Mouse (Mus musculus): ENCODE measurements around the gene Srrd. TPM values are rescaled to one million over a fixed set of nuclear protein-coding genes. Genes with fewer than 3 reads are reported as not detected.
"Not testable (repeated sequence)": the region's sequence is repeated elsewhere in the genome, so short reads cannot be mapped to it uniquely, and the experiment has no call there.

The Srrd gene
- polyA plus RNA-seq, 1 experiment = 14.1 TPM

DNA sequence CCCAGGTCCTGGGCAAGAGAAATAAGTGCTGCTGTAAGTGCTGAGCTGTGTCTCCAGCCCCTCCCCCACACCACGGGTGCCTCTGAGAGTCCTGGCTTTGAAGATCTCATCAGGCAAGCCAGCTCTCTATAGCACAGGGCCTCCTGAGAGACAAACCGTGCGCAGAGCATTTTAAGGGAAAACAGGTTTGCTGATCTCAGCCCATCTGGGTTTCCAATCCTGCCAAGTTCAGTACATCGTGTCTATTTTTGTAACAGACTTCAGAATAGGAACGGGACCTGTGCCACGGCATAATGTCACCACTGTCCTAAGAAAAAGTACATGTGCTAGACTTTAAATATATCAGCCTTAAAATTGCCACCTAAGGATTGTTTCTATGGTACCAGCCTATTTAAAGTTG, 21.9 kb downstream of the Srrd start:
- TF ChIP-seq POLR2A (IDR thresholded peaks at IDR 0.05; ENCODE audit: borderline replicate concordance, control insufficient read depth, low read depth, low read length) = no peak
- no peak for TF ChIP-seq CTCF (IDR thresholded peaks at IDR 0.05; ENCODE audit: control insufficient read depth, insufficient read depth, low read length)
- no peak overlapping the region for H3K27ac ChIP-seq (ENCODE audit: control insufficient read depth, insufficient read depth, low read depth, low read length, poor library complexity)
- H3K4me3 ChIP-seq (replicated peaks; ENCODE audit: control insufficient read depth, low read depth, low read length) = no peak overlapping the region
- WGBS = 77% methylated on average over 6 of the region's 6 CpGs
- H3K4me1 ChIP-seq (ENCODE audit: control insufficient read depth, insufficient read depth, low read length) = peaks cover 1% of the 10 kb centered on the region; the same call in 1 of the 2 replicates

DNA sequence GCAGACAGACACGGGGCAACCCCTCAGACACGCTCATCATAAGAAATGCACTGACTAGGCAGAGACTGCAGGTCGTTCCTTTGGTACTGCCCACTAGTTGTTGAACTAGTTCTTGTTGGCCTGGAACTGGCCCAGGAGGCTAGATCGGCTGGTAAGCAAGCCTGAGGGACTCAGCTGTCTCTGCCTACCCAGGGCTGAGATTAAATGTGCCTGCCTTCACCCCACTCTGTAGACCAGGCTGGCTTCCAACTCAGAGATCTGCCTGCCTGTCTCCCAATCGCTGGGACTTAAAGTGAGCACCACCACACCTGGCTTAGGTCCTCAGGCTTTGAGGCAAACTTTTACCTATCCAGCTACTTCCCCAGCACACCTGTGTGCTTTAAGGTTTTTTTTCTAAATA, 22.5 kb downstream of the Srrd start:
- H3K4me1 ChIP-seq (ENCODE audit: control insufficient read depth, insufficient read depth, low read length) = no peaks in the 10 kb centered on the region; the same call in 1 of the 2 replicates
- H3K4me3 ChIP-seq (replicated peaks; ENCODE audit: control insufficient read depth, low read depth, low read length) = no peak overlapping the region
- TF ChIP-seq CTCF (IDR thresholded peaks at IDR 0.05; ENCODE audit: control insufficient read depth, insufficient read depth, low read length) = no peak
- TF ChIP-seq POLR2A (IDR thresholded peaks at IDR 0.05; ENCODE audit: borderline replicate concordance, control insufficient read depth, low read depth, low read length) = no peak
- WGBS = 73% methylated on average over 5 of the region's 5 CpGs
- H3K27ac ChIP-seq (ENCODE audit: control insufficient read depth, insufficient read depth, low read depth, low read length, poor library complexity) = no peak overlapping the region

DNA sequence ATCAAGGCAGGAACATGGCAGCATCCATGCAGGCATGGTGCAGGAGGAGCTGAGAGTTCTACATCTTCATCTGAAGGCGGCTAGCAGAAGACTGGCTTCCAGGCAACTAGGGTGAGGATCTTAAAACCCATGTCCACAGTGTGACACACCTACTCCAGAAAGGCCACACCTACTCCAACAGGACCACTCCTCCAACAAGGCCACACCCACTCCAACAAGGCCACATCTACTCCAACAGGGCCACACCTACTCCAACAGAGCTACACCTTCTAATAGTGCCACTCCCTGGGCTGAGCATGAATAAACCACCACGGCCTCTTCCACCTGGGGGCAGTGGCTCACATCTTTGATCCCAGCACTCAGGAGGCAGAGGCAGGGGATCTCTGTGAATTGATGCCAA, 23.5 kb downstream of the Srrd start:
- H3K4me3 ChIP-seq (replicated peaks; ENCODE audit: control insufficient read depth, low read depth, low read length); H3K27ac ChIP-seq (ENCODE audit: control insufficient read depth, insufficient read depth, low read depth, low read length, poor library complexity); H3K4me1 ChIP-seq (ENCODE audit: control insufficient read depth, insufficient read depth, low read length): not testable (repeated sequence)
- WGBS = 61% methylated on average over 2 of the region's 2 CpGs

DNA sequence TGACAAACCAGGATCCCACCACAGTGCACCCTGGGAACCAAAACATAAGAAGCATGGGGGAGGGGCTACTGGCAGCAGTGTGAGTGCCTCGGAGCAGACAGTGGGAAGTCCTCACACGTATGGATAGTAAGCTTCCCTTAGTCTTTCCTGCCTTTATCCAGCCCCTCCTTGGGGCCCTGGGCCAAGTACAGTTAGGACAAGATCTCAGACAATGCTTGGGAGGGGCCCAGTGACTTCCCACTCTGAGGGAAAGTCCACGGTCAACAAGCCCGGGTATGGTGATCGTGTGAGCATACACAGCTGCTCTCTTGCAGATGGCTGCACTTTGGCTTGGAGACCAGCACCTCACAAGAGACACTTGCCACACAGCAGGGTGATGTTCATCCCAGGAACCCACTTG, 25.5 kb downstream of the Srrd start:
- Histone ChIP-seq H3K27ac (ENCODE audit: control insufficient read depth, insufficient read depth, low read depth, low read length, poor library complexity) (no peak overlapping the region), H3K4me3 (replicated peaks; ENCODE audit: control insufficient read depth, low read depth, low read length) (no peak overlapping the region), H3K4me1 (ENCODE audit: control insufficient read depth, insufficient read depth, low read length) (no peaks in the 10 kb centered on the region)
- WGBS = 17% methylated on average over 5 of the region's 5 CpGs
- TF ChIP-seq POLR2A (IDR thresholded peaks at IDR 0.05; ENCODE audit: borderline replicate concordance, control insufficient read depth, low read depth, low read length) = no peak

DNA sequence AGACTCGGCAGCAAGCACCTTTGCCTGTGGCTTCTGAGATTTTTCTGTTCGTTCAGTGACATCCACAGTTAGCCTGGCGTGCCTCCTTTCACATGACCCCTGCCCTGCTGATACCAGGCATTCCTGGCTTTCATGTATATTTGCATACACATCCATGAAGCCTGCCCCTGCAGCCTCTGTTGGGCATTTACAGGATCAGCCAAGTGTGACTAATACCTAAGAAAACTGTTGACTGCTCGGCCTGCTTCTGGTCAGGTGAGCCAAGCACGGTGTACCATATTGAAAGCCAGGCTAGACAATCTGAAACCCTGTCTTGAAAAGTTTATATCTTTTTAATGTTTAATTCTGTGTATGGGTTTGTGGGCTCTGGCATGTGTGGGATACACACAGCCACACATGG, 26.4 kb downstream of the Srrd start:
- WGBS = 81% methylated on average over 5 of the region's 5 CpGs
- Histone ChIP-seq H3K4me3 (replicated peaks; ENCODE audit: control insufficient read depth, low read depth, low read length) (no peak overlapping the region), H3K4me1 (ENCODE audit: control insufficient read depth, insufficient read depth, low read length) (no peaks in the 10 kb centered on the region), H3K27ac (ENCODE audit: control insufficient read depth, insufficient read depth, low read depth, low read length, poor library complexity) (no peak overlapping the region)
- TF ChIP-seq CTCF (IDR thresholded peaks at IDR 0.05; ENCODE audit: control insufficient read depth, insufficient read depth, low read length) (no peak), POLR2A (IDR thresholded peaks at IDR 0.05; ENCODE audit: borderline replicate concordance, control insufficient read depth, low read depth, low read length) (no peak)

- H3K27ac ChIP-seq (ENCODE audit: control insufficient read depth, insufficient read depth, low read depth, low read length, poor library complexity) = no peak overlapping the region
- H3K4me1 ChIP-seq (ENCODE audit: control insufficient read depth, insufficient read depth, low read length) = peaks cover 3% of the 10 kb centered on the region; the same call in 1 of the 2 replicates
- TF ChIP-seq POLR2A (IDR thresholded peaks at IDR 0.05; ENCODE audit: borderline replicate concordance, control insufficient read depth, low read depth, low read length) (no peak), CTCF (IDR thresholded peaks at IDR 0.05; ENCODE audit: control insufficient read depth, insufficient read depth, low read length) (no peak)
- 88% methylated on average over 11 of the region's 11 CpGs for WGBS
- no peak overlapping the region for H3K4me3 ChIP-seq (replicated peaks; ENCODE audit: control insufficient read depth, low read depth, low read length)
Measured at GRCm38 (mm10) chr5:112313222-112313885, 29.5 kb downstream of the Srrd start.

GRCm38 (mm10) chr5:112305842-112306241, 37.0 kb downstream of the Srrd start:
- Histone ChIP-seq H3K27ac (ENCODE audit: control insufficient read depth, insufficient read depth, low read depth, low read length, poor library complexity) (no peak overlapping the region), H3K4me3 (replicated peaks; ENCODE audit: control insufficient read depth, low read depth, low read length) (no peak overlapping the region), H3K4me1 (ENCODE audit: control insufficient read depth, insufficient read depth, low read length) (peaks cover 4% of the 10 kb centered on the region)
- 92% methylated on average over 5 of the region's 5 CpGs for WGBS
- no peak for TF ChIP-seq POLR2A (IDR thresholded peaks at IDR 0.05; ENCODE audit: borderline replicate concordance, control insufficient read depth, low read depth, low read length)
- no peak for TF ChIP-seq CTCF (IDR thresholded peaks at IDR 0.05; ENCODE audit: control insufficient read depth, insufficient read depth, low read length)

GRCm38 (mm10) chr5:112302310-112302709, 40.5 kb downstream of the Srrd start:
- Histone ChIP-seq H3K4me3 (replicated peaks; ENCODE audit: control insufficient read depth, low read depth, low read length) (no peak overlapping the region), H3K27ac (ENCODE audit: control insufficient read depth, insufficient read depth, low read depth, low read length, poor library complexity) (no peak overlapping the region), H3K4me1 (ENCODE audit: control insufficient read depth, insufficient read depth, low read length) (peaks cover 19% of the 10 kb centered on the region)
- 75% methylated on average over 5 of the region's 5 CpGs for WGBS
- TF ChIP-seq CTCF (IDR thresholded peaks at IDR 0.05; ENCODE audit: control insufficient read depth, insufficient read depth, low read length) = no peak
- no peak for TF ChIP-seq POLR2A (IDR thresholded peaks at IDR 0.05; ENCODE audit: borderline replicate concordance, control insufficient read depth, low read depth, low read length)

DNA sequence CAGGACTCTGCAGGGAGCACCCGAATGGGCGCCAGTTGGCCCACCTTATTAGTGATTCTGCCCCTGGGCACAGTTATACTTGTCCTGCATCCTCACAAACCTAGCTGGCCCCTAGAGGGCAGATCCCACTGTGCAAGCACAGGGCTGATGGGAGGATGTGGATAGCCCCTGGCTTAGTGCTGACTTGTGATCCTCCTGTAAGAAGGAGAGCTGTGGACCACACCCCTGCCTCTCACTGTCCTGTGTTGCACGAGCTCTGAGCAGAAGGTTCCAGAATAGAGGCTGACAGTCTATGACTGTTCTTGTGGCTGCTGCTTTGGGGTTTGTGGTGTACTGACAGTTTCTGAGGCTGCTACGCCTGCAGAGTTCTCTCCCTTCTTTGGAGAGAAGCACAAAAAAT, 41.1 kb downstream of the Srrd start:
- 62% methylated on average over 4 of the region's 4 CpGs for WGBS
- Histone ChIP-seq H3K4me1 (ENCODE audit: control insufficient read depth, insufficient read depth, low read length) (peaks cover 24% of the 10 kb centered on the region), H3K27ac (ENCODE audit: control insufficient read depth, insufficient read depth, low read depth, low read length, poor library complexity) (no peak overlapping the region), H3K4me3 (replicated peaks; ENCODE audit: control insufficient read depth, low read depth, low read length) (no peak overlapping the region)
- TF ChIP-seq CTCF (IDR thresholded peaks at IDR 0.05; ENCODE audit: control insufficient read depth, insufficient read depth, low read length) = no peak
- TF ChIP-seq POLR2A (IDR thresholded peaks at IDR 0.05; ENCODE audit: borderline replicate concordance, control insufficient read depth, low read depth, low read length) = no peak
